Mouse (Mus musculus) activated CD4-positive, CD25-positive, alpha-beta regulatory T cell, adult 4 months (primary cell): Measurements from ENCODE around the gene Gm5767. TPM values are rescaled to one million over a fixed set of nuclear protein-coding genes. Genes with fewer than 3 reads are reported as not detected.

Experiments used
- ATAC-seq: one replicate; pipeline ENCODE4 v1.8.0; 2017
- polyA plus RNA-seq, 2 experiments: library from polyadenylated mRNA; unstranded; fragments of 100-300 nt; shearing (Covaris generic); gene quantifications; one replicate each; pipeline ENCODE4 v1.2.1; 2017

Gene Gm5767
- polyA plus RNA-seq, 2 experiments from 2014 or later, result not detected

DNA sequence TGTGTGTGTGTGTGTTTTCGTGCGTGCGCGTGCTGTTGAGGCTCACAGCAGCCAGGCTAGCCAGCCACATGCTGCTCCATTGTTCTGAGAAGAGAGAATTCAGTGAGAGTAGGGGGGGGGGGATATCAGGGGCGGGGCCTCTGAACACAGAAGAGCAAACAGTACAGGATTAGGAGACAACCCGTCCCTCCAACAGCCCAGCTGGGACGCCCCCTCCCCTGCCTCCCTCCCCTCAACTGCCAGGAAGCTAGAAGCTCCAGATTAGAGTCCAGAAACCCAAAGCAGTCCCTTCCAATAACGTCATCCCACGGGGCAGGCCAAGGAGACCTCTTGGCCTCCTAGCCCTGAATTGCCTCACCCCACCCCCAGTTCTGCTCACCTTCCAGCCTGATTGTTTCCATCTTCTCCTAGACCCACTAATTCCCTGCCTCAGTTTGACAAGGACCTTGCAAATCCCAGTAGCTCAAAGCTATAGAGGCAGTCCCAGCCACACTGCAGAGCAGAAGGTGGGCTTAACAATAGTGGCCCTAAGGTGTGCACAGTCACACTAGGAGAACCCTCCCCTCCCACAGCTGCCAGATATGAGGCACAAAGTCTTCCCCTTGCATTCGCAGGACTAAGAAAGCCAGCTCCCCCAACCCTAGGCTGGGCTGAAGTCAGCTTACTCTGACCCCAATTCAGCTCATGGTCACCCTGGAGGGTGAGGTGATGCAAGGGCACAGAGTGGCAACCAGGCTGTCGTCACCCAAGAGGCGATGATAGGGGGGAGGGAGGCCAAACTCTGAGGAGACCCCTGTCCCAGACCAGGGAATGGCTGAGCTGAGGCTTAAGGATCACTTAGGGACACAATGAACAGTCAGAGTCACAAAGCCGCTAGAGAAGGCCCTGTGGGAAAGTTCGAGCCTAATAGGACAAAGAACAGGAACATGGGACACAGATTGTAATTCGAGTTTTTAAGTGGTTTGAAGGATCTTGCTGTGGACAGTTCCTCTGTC, 10.2 kb upstream of the Gm5767 start:
- no peak for ATAC-seq

DNA sequence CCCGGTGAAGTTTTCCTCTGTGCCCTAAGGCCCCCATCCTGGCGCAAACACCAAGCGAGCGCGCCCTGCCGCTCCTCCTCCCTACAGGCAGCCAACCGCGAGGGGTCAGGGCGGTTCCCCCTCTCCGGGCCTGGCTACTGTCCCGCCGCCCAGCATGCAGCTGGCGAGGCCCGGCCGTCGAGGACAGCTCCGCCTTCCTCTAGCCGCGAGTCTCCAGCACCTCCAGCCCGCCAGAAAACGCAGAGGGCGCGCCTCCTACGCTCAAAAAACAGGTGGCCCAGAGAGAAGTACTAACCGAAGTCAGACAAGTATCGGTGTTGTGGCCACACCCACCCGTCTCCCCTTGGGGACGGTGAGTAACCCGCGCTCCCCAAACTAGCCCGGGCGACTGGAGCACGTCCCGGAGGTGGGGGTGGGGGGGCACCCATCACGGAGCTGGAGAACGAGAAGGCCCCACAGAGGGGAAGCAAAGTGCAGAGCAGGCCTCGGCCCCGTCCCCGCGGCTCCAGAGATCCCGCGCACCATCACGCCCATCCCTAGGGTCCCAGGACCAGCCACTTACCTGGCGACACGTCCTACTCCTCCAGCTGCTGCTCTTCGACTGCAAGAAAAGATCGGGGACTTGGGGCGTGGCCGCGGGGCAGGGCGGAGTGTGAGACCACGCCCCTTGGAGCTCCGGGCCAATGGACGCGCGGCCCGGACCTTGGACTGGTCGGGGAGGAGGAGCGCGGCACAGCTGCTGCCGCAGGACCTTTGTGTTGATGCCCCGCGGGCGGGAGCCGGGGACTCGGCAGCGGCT, 8.8 kb upstream of the Gm5767 start, which contains the start of gene Carhsp1:
Gene Carhsp1, minus strand, starts transcription at position 605 of the 799 bp plus-strand sequence.
- peak; percentile 84 for ATAC-seq

DNA sequence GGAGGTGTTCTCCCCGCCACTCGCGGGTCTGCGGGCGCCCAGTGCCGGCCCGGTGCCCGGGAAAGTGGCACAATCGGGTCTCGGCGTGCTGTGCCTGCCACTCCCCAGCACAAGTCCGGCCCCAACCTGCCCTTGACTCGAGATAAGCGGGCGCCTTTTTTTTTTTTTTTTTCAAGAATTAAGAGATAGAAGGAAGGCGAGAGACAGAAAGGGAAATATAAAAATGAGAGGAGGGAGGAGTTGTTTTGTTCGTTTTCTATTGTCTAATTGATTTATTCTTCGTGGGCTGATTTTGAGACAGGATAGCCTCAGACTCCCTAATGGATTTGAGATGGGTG, 8.3 kb upstream of the Gm5767 start:
- no peak for ATAC-seq

DNA sequence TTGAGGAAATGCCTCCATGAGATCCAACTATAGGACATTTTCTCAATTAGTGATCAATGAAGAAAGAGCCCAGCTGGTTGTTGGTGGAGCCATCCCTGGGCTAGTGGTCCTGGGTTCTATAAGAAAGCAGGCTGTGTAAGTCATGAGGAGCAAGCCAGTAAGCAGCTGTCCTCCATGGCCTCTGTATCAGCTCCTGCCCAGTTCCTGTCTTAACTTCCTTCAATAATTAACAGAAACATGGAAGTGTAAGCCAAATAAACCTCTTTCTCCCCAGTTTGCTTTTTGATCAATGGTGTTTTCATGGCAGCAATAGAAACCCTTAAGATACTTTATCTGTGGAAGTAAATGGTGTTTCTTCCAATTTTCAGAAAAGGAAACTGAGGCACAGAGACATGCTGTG, 7.8 kb upstream of the Gm5767 start:
- ATAC-seq, result no peak

DNA sequence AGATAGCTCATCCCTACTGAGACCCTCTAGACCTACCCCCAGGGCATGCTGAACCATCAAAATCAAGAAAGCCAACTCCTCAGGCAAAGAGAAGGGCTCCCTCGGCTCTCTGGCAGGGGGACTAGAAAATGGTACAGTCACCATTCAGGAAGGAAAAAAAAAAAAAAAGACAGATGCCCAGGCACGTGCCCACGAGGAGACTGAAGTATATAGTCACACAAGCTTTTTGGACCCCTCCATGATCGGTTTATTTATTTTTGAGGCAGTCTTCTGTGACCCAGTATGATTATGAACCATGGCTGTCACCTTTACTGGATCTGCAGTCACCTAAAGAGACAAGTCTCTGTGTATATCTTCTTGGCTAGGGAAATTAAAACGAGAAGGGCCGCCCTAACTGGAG, 7.2 kb upstream of the Gm5767 start:
- no peak for ATAC-seq

DNA sequence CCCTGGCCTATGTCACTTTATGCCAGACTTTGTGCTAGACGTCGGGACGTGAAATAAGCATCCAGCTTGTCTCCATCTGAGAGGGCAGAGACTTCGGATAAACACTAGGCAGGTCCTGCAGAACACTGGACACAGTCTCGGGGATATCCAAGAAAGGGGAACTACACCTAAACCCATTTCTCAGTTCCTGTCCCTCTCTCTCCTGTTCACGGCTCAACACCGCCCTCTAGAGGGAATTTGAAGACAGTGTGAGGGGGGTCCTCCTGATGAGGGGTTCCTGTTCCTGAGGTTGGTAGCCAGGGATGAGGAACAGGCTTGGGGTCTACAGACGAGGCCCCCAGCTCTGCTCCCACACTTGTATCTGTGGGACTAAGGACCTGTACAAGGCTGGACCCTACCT, 6.4 kb upstream of the Gm5767 start:
- ATAC-seq, result peak; percentile 22

DNA sequence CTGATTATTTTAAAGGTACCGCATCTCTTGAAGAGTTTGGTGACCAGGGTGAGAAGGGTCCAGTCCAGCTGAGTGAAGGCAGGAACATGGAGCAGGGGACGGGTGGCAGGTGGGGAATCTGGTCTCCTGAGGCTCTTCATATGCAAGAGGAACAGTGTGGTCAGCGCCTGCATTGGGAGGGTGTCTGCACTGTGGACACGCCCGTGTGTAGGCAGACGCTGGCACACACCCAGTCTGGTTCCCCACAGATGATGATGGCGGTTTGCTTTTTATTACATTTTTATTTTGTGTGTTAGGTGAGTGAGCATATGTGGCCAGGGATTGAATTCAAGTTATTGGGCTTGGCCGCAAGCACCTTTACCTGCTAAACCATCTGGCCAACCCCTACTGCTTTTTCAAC, 5.0 kb upstream of the Gm5767 start:
- ATAC-seq, result no peak

DNA sequence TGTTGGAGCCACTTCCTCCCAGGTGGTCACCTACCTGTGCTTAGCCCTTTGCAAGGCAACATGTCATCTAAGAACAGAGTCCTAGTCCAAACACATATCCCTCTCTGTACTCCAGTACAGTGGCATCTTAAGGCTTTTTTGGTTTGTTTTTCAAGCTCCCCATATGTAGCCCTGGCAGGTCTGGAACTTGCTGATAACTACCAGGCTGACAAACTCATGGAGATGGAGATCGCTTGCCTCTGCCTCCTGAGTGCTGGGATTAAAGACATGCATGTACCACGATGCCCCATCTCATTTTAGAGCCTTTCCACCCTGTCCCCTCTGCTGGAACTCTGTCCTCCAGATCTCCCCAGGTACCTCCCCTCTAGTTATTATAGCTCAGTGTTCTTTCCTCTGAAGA, 4.3 kb upstream of the Gm5767 start:
- ATAC-seq, result no peak

DNA sequence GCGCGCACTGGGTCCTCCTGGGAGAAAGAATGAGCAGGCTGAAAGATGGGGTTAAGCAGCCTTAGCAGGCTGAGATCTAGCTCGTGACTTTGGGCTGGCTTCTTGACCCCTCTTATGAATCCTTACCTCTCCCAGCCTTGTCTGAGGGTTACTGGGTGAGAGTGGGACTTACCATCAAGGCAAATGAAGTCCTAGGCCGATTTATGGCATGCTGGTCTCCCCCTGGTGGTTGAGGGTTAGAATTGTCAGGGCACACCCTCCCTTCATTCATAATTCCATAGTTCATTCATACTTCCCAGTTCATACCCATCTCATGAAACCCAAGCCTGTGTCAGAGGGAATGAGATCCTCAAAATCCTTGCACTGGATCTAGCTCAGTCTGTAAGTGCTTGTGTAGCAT, 3.8 kb upstream of the Gm5767 start:
- no peak for ATAC-seq

DNA sequence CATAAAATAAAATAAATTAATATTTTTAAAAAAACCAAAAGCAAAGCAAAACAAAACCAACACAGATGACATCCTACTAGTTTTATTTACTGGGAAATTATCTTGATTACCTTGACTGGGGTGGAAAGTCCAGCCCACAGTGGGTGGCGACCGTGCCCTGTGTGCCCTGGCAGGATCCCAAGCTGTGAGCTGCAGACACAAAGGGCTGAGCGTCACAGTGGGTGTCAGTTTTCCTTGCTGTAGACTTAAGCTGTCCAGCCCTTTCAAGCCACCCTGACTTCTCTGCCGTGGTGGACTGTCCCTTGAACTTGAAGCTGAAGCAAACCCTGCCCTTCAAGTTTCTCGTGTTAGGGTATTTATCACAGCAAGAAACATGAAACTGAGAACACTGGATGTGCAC, 2.5 kb upstream of the Gm5767 start:
- ATAC-seq, result no peak

DNA sequence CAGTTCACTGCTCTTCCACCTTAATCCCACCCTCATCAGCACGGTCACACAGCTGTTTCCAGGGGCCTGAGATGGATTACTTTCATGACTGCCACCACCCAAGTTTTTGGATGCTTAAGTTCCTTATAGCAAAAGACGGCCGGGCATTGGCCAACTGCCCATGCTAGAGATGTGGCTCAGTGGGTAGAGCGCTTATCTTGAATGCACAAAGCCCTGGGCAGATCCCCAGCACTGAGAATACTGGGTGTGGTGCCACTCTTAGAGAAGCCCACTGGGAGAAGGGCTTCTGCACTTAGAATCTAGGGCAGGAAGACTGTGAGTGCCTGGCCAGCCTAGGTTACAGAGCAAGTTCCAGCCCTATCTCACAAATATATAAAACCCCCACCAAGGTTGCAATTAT, 1.9 kb upstream of the Gm5767 start:
- ATAC-seq, result no peak

DNA sequence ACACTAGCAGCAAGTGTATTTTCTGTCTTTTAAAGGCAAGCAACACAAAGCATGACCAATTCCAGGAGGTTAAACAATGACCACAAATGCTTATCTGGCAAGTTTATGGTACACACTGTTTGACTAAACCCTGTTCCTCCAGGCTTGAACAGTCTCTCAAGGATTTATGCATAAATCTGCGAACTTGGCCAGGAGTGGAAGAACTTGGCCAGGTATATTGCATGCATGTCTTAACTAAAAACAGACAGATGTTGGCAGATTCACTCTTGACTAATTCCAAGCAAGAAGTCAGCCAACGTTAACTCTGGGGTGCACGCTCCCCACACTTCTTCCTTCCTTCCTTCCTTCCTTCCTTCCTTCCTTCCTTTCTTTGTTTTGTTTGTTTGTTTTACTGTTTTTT, 790 bp upstream of the Gm5767 start:
- no peak for ATAC-seq

DNA sequence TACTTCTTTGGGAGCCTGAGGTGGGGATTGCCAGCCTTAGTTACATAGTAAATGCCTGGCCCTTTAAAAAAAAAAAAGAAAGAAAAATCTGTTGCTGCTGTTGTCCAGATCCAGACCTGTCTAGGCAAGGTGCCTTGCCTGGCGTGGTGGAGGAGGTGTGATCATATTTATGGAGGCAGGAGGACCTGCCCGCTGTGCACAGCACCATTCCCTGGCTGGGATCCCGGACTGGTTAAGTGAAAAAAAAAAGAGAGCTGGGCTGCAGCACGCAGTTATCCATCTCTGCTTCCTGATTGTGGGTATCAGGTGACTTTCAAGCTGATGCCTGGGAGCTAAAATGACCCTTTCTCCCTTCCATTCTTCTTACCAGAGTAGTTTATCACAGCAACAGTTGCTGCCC, 4.5 kb downstream of the Gm5767 start:
- no peak for ATAC-seq

DNA sequence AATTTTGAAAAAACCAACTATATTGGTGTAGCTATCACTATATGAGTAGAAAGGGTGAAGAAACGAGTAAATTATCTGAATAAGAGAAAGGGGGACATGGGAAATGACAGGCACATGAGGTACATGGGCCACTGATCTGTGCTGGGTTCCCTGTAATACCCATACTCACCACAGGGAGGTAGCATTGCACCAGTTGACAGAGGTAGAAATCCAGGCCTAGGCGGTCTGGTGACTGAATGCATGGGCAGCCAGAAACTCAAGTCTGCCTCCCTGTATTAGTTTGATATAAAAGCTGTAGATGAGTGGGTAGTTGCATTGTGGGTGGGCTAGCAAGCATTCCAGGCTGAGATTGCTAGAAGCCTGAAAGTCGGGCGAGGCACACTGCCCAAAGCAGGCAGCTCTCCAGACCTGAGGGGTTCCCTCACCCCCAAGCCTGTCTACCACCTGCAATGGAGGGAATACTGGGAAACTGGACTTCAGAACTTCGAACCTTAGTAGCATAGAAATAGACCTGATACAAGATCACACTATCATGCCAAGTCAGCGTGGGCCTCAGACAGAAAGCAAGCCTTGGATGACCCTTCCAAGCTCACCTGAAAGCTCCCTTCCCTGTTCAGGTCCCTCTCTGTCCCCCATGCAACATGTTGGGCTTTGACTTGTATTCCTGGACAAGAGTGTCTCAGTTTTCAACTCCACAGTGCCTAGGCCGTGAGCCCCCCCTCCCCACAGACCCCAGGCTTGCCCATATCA, 5.7 kb downstream of the Gm5767 start:
- ATAC-seq, result peak; percentile 85

DNA sequence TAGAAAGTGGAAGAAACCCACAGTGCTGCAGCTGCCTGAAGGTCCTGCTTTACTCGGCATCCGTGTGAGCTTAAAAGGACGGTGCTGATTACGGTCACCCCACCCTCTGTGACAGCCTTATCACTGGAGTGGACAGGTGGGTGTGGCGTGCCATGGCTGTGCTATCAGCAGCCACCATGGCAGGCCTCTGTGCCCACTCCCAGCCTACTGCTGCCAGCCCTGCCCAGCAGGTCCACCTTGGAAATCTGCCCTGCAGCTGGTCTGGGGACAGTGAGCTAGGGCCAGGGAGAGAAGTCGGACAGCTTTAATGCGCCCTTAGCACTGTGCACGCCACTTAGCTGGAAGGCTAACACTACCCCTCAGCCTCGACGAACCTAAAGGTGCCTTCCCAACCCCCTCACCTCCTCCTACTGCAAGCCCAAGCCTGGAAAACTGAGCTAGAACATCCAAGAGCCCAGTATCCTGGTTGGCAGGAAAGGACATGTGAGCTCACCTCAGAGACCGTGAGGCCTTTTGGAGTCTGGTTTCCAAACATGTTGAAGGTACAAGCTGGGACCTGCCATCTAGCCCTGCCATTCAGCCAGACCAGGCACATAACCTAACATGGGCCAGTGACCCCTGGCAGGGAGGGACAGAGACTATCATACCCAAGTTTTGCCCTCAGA, 6.4 kb downstream of the Gm5767 start:
- no peak for ATAC-seq

DNA sequence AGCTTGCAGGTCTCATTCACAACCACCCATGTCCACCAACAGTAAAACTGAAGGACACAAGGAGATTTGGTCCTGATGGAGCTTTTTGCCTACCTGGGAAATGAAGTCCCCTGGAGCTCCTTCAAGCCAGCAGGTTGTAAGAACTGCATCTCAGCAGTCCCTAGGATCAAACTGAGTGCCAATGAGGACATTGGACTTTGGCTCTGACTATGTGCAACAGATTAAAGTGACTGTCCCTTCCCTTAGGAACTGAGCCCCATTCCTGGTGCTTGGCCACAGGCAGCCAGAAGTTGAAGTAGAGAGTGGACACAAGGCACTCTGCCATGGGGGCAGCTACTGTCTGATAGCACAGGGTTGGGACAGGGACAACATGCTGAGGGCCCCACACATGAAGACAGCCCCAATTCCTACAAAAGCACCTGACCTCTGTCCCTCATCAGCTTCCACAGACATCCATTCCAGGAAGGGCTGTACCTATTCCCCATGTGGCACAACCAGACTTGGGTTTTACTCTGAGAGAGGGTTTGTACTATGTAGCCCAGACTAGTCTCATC, 7.1 kb downstream of the Gm5767 start:
- no peak for ATAC-seq

DNA sequence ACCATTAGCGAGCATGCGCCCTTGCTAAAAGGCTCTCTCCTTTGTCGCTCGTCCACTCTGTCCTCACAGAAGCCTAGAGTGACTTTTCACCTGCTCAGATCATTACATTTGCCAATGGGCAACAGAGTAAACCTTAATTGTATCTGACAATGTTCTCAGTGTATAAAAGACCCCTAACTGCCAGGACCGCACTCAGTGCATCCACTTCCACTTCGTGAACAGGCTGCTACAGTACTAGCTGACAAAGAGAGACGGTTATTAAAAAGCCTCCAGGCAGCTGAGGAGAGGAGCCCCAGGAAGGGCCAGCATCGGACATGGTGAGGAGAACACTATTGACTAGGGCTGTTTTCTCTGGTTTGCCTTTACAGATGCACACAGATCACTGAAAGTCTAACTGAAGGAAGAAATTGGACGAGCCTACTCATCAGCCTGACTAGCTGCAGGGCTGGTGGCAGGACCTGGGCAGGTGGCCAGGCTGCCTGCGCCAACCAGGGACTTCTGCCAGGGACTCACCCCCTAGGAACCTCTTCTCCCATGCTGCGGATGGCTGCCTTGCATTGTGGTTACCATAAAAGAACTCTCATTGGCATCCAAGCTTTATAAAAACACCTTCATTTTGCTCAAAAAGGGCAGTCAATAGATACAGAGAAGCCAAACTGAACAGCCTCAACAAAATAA, 9.5 kb downstream of the Gm5767 start:
- ATAC-seq, result no peak

DNA sequence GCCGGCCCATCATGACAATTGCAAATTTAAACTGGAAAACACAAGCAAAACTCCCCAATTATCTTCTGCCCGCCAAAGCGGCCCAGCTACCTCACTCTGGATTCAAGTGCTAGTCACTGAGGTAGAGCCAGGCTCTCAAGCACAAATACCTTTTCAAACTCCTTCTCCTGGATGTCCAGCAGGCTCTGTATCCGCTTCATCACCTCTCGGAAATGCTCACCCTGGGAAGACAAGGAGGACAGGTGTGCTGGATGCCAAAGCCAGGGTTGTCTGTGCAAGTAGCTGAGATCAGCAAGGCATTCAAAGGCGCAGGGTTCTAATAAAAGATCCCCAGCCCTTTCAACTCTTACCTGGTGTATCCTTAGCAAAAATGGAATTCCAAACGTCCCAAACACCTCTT, 10.6 kb downstream of the Gm5767 start:
- no peak for ATAC-seq

DNA sequence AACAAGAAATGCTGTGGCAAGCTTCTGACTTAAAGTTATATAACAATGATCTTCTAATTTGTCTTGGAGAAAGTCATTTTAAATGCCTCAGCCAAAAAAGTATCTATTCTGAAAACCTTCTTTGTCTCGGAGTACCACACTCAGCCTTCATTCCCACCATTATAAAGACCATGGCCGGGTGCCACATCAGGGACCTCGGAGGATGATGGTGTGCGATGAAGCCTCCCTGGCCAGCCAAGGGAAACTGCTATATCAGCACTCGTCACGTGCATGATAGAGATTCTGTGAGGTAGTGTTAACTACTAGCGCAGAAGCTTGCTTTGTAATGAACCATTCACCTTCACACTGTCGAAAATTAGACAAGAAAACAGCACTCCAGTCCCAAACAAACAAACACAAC, 19.0 kb downstream of the Gm5767 start:
- ATAC-seq, result no peak

DNA sequence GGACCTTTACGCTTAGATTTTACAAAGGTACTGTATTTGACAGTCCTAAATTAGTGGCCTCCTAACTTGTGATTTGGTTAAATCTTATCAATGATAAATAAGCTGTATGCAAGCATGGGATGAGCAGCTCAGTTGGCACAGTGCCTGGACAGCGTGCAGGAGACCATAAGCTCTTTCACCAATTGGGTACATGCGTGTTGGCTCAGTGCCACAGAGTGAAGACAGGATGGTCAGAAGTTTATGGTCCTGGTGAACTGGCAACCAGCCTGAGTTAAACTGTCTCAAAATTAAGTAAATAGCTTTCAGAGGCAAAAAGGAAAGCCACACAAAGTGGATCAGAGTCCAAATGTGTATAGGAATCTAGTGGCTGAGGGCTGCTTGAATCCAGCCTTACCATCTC, 20.0 kb downstream of the Gm5767 start:
- no peak for ATAC-seq

DNA sequence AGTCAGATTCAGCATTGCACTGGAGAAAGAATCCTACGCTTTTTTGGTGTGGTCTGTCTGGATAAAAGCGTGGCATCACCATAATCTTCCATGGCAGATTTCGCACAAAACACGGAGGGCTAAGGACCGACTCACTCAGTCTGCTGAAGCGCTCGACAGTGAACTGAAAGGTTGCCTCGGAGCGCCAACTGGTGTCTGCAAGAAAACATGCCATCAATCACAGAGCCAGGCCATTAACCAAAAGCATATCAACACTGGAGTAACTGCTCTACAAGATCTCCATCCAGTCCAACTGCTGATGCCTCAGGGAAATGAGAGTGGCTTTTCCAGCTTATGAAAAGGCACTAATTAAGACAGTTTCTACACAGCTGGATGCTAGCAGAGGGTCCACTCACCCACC, 31.4 kb downstream of the Gm5767 start:
- ATAC-seq, result no peak

DNA sequence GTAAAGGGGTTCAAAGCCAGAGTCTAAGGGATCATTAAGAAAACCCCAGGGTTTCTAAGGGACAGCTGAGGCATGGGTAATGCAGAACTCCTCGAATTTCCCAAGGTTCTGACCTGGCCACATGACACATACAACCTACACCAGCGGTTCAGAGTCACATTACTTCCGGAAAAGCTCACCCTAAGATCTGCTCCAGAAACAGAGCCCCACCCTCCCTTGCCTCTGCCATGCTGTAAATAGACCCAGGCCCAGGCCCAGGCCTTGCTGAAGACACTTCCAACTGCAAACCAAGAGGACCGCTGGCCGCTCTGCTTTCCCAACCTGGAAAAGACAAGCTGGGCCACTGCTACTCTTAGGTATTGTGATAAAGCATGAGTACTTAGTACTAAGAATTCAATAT, 34.3 kb downstream of the Gm5767 start:
- ATAC-seq, result no peak
